Mouse (Mus musculus) limb, embryonic 11.5 days (tissue): ENCODE measurements around the gene Asxl2. TPM values are rescaled to one million over a fixed set of nuclear protein-coding genes. Genes with fewer than 3 reads are reported as not detected.

Experiments used
- polyA plus RNA-seq: library from polyadenylated mRNA; unstranded; fragments of >200 nt; fragmentation: Nextera tagmentation; extraction: Ambion mirVana; gene quantifications from 2 replicates; pipeline ENCODE4 v1.2.1, GENCODE M21; 2014

Gene Asxl2
- polyA plus RNA-seq, 1 experiment from 2014 or later, result 18.0 TPM

Other genes with a start within 250 kb of the Asxl2 start
- gene Rab10, start 116.9 kb upstream of the Asxl2 start, polyA plus RNA-seq, result 83.3 and 87.3 TPM in 2 replicates
- gene Kif3c, start 61.7 kb upstream of the Asxl2 start, polyA plus RNA-seq, result 16.5 and 17.9 TPM in 2 replicates
- 41.1 and 45.1 TPM in 2 replicates for gene Dtnb, start 145.5 kb downstream of the Asxl2 start, polyA plus RNA-seq